ENCODE assay signal across 9 mouse cellular contexts in genomic region chr19:10013348-10013747, GRCm38 (mm10). TPM values are rescaled to one million over a fixed set of nuclear protein-coding genes. Genes with fewer than 3 reads are reported as not detected.
A peak's percentile ranks its signal among the peaks of the same experiment; 100 is the strongest.
DNase-seq lines count a peak whose midpoint lies in the region; ATAC-seq and TF ChIP-seq lines count a peak whose summit lies in the region.
"Had no signal": no experiment of that assay in that cellular context is flagged by ENCODE, and none has a peak within 500 bp of the region (broad histone marks: within the 10 kb centered on the region; RNA-seq: fewer than 3 reads in every experiment).

No protein-coding gene starts in this region.

- H3K4me2 ChIP-seq in hindbrain, embryonic 14.5 days (replicated peaks) = no peak overlapping the region
- H3K4me2 ChIP-seq in liver, embryonic 15.5 days = peak overlapping the region; percentile 97

- WGBS in hindbrain, embryonic 10.5 days = 46% methylated on average over 3 of the region's 3 CpGs
- WGBS in hindbrain, embryonic 14.5 days = 45% methylated on average over 3 of the region's 3 CpGs
- WGBS in liver, embryonic 15.5 days (ENCODE audit: insufficient replicate concordance) = 44% methylated on average over 3 of the region's 3 CpGs

- DNase-seq in hindbrain, embryonic 10.5 days (ENCODE audit: low spot score) = no peak
- DNase-seq in hindbrain, embryonic 14.5 days (ENCODE audit: low spot score) = no peak
- DNase-seq in ES-E14 (ENCODE audit: low read depth, low spot score) = no peak
- DNase-seq in gastrocnemius, postnatal 36 days = peak; percentile 51 to 59
- DNase-seq in cerebellum, postnatal 36 days = no peak
- DNase-seq in ovary, adult 18-20 months (ENCODE audit: low spot score) = no peak
- no peak for DNase-seq in cerebellum, adult 11-12 months

- no peaks in the 10 kb centered on the region for H3K36me3 ChIP-seq in hindbrain, embryonic 10.5 days
- no peaks in the 10 kb centered on the region for H3K36me3 ChIP-seq in hindbrain, embryonic 14.5 days (replicated peaks; ENCODE audit: control insufficient read depth, insufficient read depth)
- no peaks in the 10 kb centered on the region for H3K36me3 ChIP-seq in ES-E14 (ENCODE audit: control insufficient read depth, insufficient read depth, low read length, poor library complexity, severe bottlenecking)
- H3K36me3 ChIP-seq in liver, embryonic 15.5 days (replicated peaks) = peaks cover 8% of the 10 kb centered on the region

- 0 out of 2 replicates have a peak overlapping the region, but pooled peaks have one; percentile 6 for H3K4me3 ChIP-seq in hindbrain, embryonic 10.5 days
- H3K4me3 ChIP-seq in hindbrain, embryonic 14.5 days (replicated peaks; ENCODE audit: low read length) = no peak overlapping the region
- H3K4me3 ChIP-seq in ES-E14 (ENCODE audit: insufficient read depth in 1 of 2, low read depth in 1 of 2, low read length in 2 of 2, poor library complexity in 1 of 2, severe bottlenecking in 1 of 2) = no peak overlapping the region
- H3K4me3 ChIP-seq in liver, embryonic 15.5 days (replicated peaks) = peak overlapping the region; percentile 71; the same call in 1 of the 2 replicates

- H3K9me3 ChIP-seq in hindbrain, embryonic 10.5 days = no peaks in the 10 kb centered on the region
- no peaks in the 10 kb centered on the region for H3K9me3 ChIP-seq in hindbrain, embryonic 14.5 days (ENCODE audit: control insufficient read depth, low read length)
- H3K9me3 ChIP-seq in ES-E14 (ENCODE audit: control insufficient read depth, insufficient read depth, low read depth, low read length) = no peaks in the 10 kb centered on the region
- no peaks in the 10 kb centered on the region for H3K9me3 ChIP-seq in liver, embryonic 15.5 days (replicated peaks)

- peaks cover 42% of the 10 kb centered on the region for H3K4me1 ChIP-seq in hindbrain, embryonic 10.5 days (replicated peaks)
- peaks cover 7% of the 10 kb centered on the region; the same call in 1 of the 2 replicates for H3K4me1 ChIP-seq in hindbrain, embryonic 14.5 days (replicated peaks; ENCODE audit: control insufficient read depth, insufficient read depth, low read length)
- peaks cover 19% of the 10 kb centered on the region in 2 experiments; a peak in 3 of 4 replicates for H3K4me1 ChIP-seq in ES-E14 (ENCODE audit: control insufficient read depth in 2 of 2, insufficient read depth in 2 of 2, low read length in 2 of 2, poor library complexity in 1 of 2)
- H3K4me1 ChIP-seq in liver, embryonic 15.5 days (replicated peaks) = peaks cover 70% of the 10 kb centered on the region

- in situ Hi-C loops in ES-E14 (cut with MboI; ENCODE audit: low sequenced_read_pairs in 2 of 2, unreplicated experiment in 2 of 2) = no loop called here

- H3K9ac ChIP-seq in hindbrain, embryonic 14.5 days = no peak overlapping the region
- no peak overlapping the region for H3K9ac ChIP-seq in ES-E14 (ENCODE audit: insufficient read depth, low read depth, low read length, poor library complexity, severe bottlenecking)
- H3K9ac ChIP-seq in liver, embryonic 15.5 days = peak overlapping the region; percentile 86; the same call in 1 of the 2 replicates

- H3K27ac ChIP-seq in hindbrain, embryonic 10.5 days = peak overlapping the region; percentile 76
- H3K27ac ChIP-seq in hindbrain, embryonic 14.5 days = no peak overlapping the region
- peak overlapping the region; percentile 29; the same call in 1 of the 2 replicates for H3K27ac ChIP-seq in ES-E14 (ENCODE audit: insufficient read depth, low read depth, low read length, poor library complexity, severe bottlenecking)
- peak overlapping the region; percentile 98 for H3K27ac ChIP-seq in liver, embryonic 15.5 days (replicated peaks)

- ATAC-seq in hindbrain, embryonic 14.5 days (ENCODE audit: low FRiP score) = no peak
- ATAC-seq in liver, embryonic 15.5 days (ENCODE audit: insufficient read depth) = no peak

- intact Hi-C loops in gastrocnemius, postnatal 36 days (cut with DNase I) = no loop called here

- H3K27me3 ChIP-seq in hindbrain, embryonic 10.5 days (ENCODE audit: insufficient read depth, poor library complexity, severe bottlenecking) = peaks cover 19% of the 10 kb centered on the region
- no peaks in the 10 kb centered on the region for H3K27me3 ChIP-seq in hindbrain, embryonic 14.5 days (ENCODE audit: control insufficient read depth, insufficient read depth, low read length)
- 0 out of 2 replicates have a peak, but pooled peaks cover 6% of the 10 kb centered on the region for H3K27me3 ChIP-seq in liver, embryonic 15.5 days

TF ChIP-seq in ES-E14, 5 proteins besides CTCF, POLR2A, EP300 and RAD21:
- TF ChIP-seq CHD2 (IDR thresholded peaks at IDR 0.05; ENCODE audit: low read depth, low read length) = no peak

RNA-seq across cellular contexts. Expression of gene Rab3il1, which starts 11.9 kb away (rescaled TPM):
- polyA plus RNA-seq in hindbrain, embryonic 10.5 days (2016; fragmentation: Nextera tagmentation; extraction: Ambion mirVana) = 39.7 and 39.8 TPM in 2 replicates
- 19.3 and 23.8 TPM in 2 replicates for polyA plus RNA-seq in hindbrain, embryonic 14.5 days (2014; fragmentation: Nextera tagmentation; extraction: Ambion mirVana)
- total RNA-seq in ES-E14 (2012; rRNA removed) = 3.8 and 4.0 TPM in 2 replicates
- 1 to 10 TPM; 4.5 to 4.6 TPM for total RNA-seq in gastrocnemius, postnatal 36 days (2021)
- polyA plus RNA-seq in liver, embryonic 15.5 days (2015; fragmentation: Nextera tagmentation; extraction: Ambion mirVana) = 245 and 277 TPM in 2 replicates

RNA-seq across cellular contexts. Expression of gene Best1, which starts 11.9 kb away (rescaled TPM):
- 1.8 TPM in 2 replicates for polyA plus RNA-seq in hindbrain, embryonic 10.5 days (2016; fragmentation: Nextera tagmentation; extraction: Ambion mirVana)
- polyA plus RNA-seq in hindbrain, embryonic 14.5 days (2014; fragmentation: Nextera tagmentation; extraction: Ambion mirVana) = 2.3 and 2.6 TPM in 2 replicates
- 0.62 and 0.95 TPM in 2 replicates for total RNA-seq in ES-E14 (2012; rRNA removed)
- total RNA-seq in gastrocnemius, postnatal 36 days (2021) = under 1 TPM in 1 of 2 experiments, not detected in 1; 0.15 TPM
- polyA plus RNA-seq in liver, embryonic 15.5 days (2015; fragmentation: Nextera tagmentation; extraction: Ambion mirVana) = 0.09 and 0.12 TPM in 2 replicates
- total RNA-seq: common myeloid progenitor, adult 5-6 weeks had no signal

RNA-seq across cellular contexts. Expression of gene Fads3, which starts 28.0 kb away (rescaled TPM):
- polyA plus RNA-seq in hindbrain, embryonic 10.5 days (2016; fragmentation: Nextera tagmentation; extraction: Ambion mirVana) = 6.7 and 8.1 TPM in 2 replicates
- polyA plus RNA-seq in hindbrain, embryonic 14.5 days (2014; fragmentation: Nextera tagmentation; extraction: Ambion mirVana) = 24.7 and 25.7 TPM in 2 replicates
- total RNA-seq in ES-E14 (2012; rRNA removed) = 4.0 and 7.2 TPM in 2 replicates
- total RNA-seq in gastrocnemius, postnatal 36 days (2021) = 1 to 10 TPM; 2.4 to 2.9 TPM
- 7.6 and 8.9 TPM in 2 replicates for polyA plus RNA-seq in liver, embryonic 15.5 days (2015; fragmentation: Nextera tagmentation; extraction: Ambion mirVana)

RNA-seq across cellular contexts. Expression of gene Fth1, which starts 33.0 kb away (rescaled TPM):
- 1,451 and 1,593 TPM in 2 replicates for polyA plus RNA-seq in hindbrain, embryonic 10.5 days (2016; fragmentation: Nextera tagmentation; extraction: Ambion mirVana)
- 1,735 and 1,844 TPM in 2 replicates for polyA plus RNA-seq in hindbrain, embryonic 14.5 days (2014; fragmentation: Nextera tagmentation; extraction: Ambion mirVana)
- total RNA-seq in ES-E14 (2012; rRNA removed) = 413 and 478 TPM in 2 replicates
- total RNA-seq in gastrocnemius, postnatal 36 days (2021) = 1,000 to 10,000 TPM; 1,946 to 2,068 TPM
- 3,441 and 3,837 TPM in 2 replicates for polyA plus RNA-seq in liver, embryonic 15.5 days (2015; fragmentation: Nextera tagmentation; extraction: Ambion mirVana)

Comparison
In these comparisons a context has a peak if more than half of its experiments do, and no peak if none do; other contexts are left out.
1. H3K4me3 ChIP-seq: peak in hindbrain, embryonic 10.5 days (single experiment) and liver, embryonic 15.5 days (single experiment); none in hindbrain, embryonic 14.5 days (single experiment) and ES-E14 (0 of 2).
2. DNase-seq: peak in gastrocnemius, postnatal 36 days (2 of 2); none in hindbrain, embryonic 10.5 days (single experiment), hindbrain, embryonic 14.5 days (single experiment), ES-E14 (single experiment), cerebellum, postnatal 36 days (0 of 2), ovary, adult 18-20 months (single experiment) and cerebellum, adult 11-12 months (single experiment).